Mouse (Mus musculus) cortical plate, adult 2 months (tissue): ENCODE results near the gene Gm29094.

Experiments used
- CTCF ChIP-seq: fragments of 200-500 bp; IDR thresholded peaks from 2 replicates; pipeline ENCODE4 v1.5.1; 2011; ENCODE audit warnings: mild to moderate bottlenecking, control low read depth, low read length; ENCODE audit not compliant: insufficient read depth; ENCODE audit errors: extremely low read depth
- POLR2A ChIP-seq: fragments of 200-500 bp; IDR thresholded peaks from 2 replicates; pipeline ENCODE4 v1.6.1; 2011; ENCODE audit warnings: mild to moderate bottlenecking, low read length, control low read depth; ENCODE audit not compliant: insufficient read depth; ENCODE audit errors: extremely low read depth

- TF ChIP-seq POLR2A (no peak), CTCF (no peak)
These were observed 54.2 kb downstream of the Gm29094 start for GRCm38 (mm10) chr9:89253400-89253799.
